Mouse (Mus musculus) hindbrain, embryonic 10.5 days (tissue): ENCODE results near the gene Lrch4. TPM values are rescaled to one million over a fixed set of nuclear protein-coding genes. Genes with fewer than 3 reads are reported as not detected.

Experiments
- DNase-seq: peaks from one replicate; pipeline ENCODE4 v3.0.0-alpha.2; 2017; ENCODE audit warnings: low spot score
- H3K27ac ChIP-seq: fragments of 300-500 bp; sonication (generic); 2 replicates; pipeline ENCODE4 v1.5.1; 2016; ENCODE audit warnings: mild to moderate bottlenecking, moderate library complexity
- H3K27me3 ChIP-seq: fragments of 300-500 bp; sonication (generic); 2 replicates; pipeline ENCODE4 v1.6.1; 2016; ENCODE audit warnings: mild to moderate bottlenecking; ENCODE audit not compliant: poor library complexity, insufficient read depth, severe bottlenecking
- H3K36me3 ChIP-seq: fragments of 300-500 bp; sonication (generic); 2 replicates; pipeline ENCODE4 v1.6.1; 2016; ENCODE audit warnings: mild to moderate bottlenecking, moderate library complexity
- H3K4me1 ChIP-seq: fragments of 300-500 bp; sonication (generic); replicated peaks from 2 replicates; pipeline ENCODE4 v1.6.1; 2016; ENCODE audit warnings: mild to moderate bottlenecking
- H3K4me3 ChIP-seq: fragments of 300-500 bp; sonication (generic); 2 replicates; pipeline ENCODE4 v1.5.1; 2016; ENCODE audit warnings: mild to moderate bottlenecking, moderate library complexity
- H3K9me3 ChIP-seq: fragments of 300-500 bp; sonication (generic); 2 replicates; pipeline ENCODE4 v1.6.1; 2016; ENCODE audit warnings: mild to moderate bottlenecking, moderate library complexity
- WGBS: fragments of 180-500 bp; shearing (Covaris S2); methylation state at CpG from one replicate; pipeline ENCODE4 v1.1.7; 2016; 5-methylcytosine and 5-hydroxymethylcytosine counted together
- polyA plus RNA-seq: library from polyadenylated mRNA; unstranded; fragments of >200 nt; fragmentation: Nextera tagmentation; extraction: Ambion mirVana; gene quantifications from 2 replicates; pipeline ENCODE4 v1.2.1, GENCODE M21; 2016

The Lrch4 gene
- polyA plus RNA-seq, 1 experiment from 2014 or later: 39.7 TPM

GRCm38 (mm10) chr5:137623937-137624530 lies 4.9 kb upstream of the Lrch4 start:
- 87% methylated on average over 11 of the region's 11 CpGs for WGBS
- H3K27ac ChIP-seq: no peak overlapping the region
- H3K27me3 ChIP-seq: no peaks in the 10 kb centered on the region
- no peaks in the 10 kb centered on the region for H3K36me3 ChIP-seq
- no peaks in the 10 kb centered on the region for H3K9me3 ChIP-seq
- H3K4me1 ChIP-seq: peaks cover 27% of the 10 kb centered on the region
- H3K4me3 ChIP-seq: no peak overlapping the region
- DNase-seq: no peak

GRCm38 (mm10) chr5:137627991-137628390 lies 930 bp upstream of the Lrch4 start:
- WGBS: 7% methylated on average over 9 of the region's 9 CpGs
- H3K4me3 ChIP-seq: peak overlapping the region; percentile 92
- H3K36me3 ChIP-seq: peaks cover 19% of the 10 kb centered on the region
- H3K4me1 ChIP-seq: peaks cover 61% of the 10 kb centered on the region
- no peaks in the 10 kb centered on the region for H3K9me3 ChIP-seq
- DNase-seq: no peak
- H3K27ac ChIP-seq: peak overlapping the region; percentile 97
- H3K27me3 ChIP-seq: no peaks in the 10 kb centered on the region

DNA sequence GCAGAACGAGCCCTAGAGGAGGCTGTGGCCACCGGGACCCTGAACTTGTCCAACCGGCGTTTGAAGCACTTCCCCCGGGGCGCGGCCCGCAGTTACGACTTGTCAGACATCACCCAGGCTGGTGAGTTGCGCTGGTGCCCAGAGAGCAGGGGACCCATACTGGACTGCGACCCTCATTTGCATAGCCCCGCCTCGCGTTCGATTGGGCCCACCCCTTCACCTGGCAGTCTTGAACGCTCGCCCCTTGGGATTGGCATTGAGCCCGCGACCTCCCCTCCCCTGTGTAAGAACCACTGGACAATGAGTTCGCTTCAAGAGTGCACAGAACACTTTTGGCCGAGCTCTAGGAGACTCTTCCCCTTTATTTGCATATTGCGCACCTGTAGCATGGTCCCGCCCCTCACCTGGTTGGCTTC lies 393 bp downstream of the Lrch4 start:
- peak overlapping the region; percentile 97 for H3K27ac ChIP-seq
- no peaks in the 10 kb centered on the region for H3K27me3 ChIP-seq
- peak overlapping the region; percentile 92 for H3K4me3 ChIP-seq
- under 1% methylated on average over 23 of the region's 23 CpGs for WGBS
- no peaks in the 10 kb centered on the region for H3K9me3 ChIP-seq
- H3K4me1 ChIP-seq: peaks cover 68% of the 10 kb centered on the region
- H3K36me3 ChIP-seq: peaks cover 32% of the 10 kb centered on the region
- DNase-seq: no peak

GRCm38 (mm10) chr5:137629906-137630545 lies 1.1 kb downstream of the Lrch4 start:
- no peak for DNase-seq
- Histone ChIP-seq H3K27me3 (no peaks in the 10 kb centered on the region), H3K4me1 (peaks cover 63% of the 10 kb centered on the region), H3K9me3 (no peaks in the 10 kb centered on the region), H3K4me3 (peak overlapping the region; percentile 92), H3K27ac (peak overlapping the region; percentile 97), H3K36me3 (peaks cover 39% of the 10 kb centered on the region)
- WGBS: 24% methylated on average over 6 of the region's 6 CpGs

DNA sequence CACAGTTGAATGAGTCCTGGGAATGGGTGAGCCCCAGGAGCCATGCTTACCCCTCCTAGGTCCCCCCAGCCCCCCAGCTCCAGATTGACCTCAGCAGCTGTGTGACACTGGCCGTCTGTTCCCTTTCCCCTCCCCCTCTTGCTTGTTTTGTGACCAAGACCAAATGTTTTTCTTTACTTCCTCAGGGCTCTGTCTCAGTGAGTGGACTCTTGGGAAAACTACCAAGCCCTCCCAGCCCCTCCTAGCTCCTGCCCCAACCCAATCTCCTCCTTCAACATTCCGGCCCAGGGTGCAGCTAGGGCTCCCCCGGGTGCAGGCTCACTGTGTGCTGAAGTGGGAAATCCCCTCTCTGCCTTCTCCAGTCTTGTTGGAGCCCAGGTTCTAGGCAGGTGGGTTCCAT lies 1.7 kb downstream of the Lrch4 start:
- no peaks in the 10 kb centered on the region for H3K27me3 ChIP-seq
- H3K4me1 ChIP-seq: peaks cover 58% of the 10 kb centered on the region
- H3K9me3 ChIP-seq: no peaks in the 10 kb centered on the region
- peak overlapping the region; percentile 92 for H3K4me3 ChIP-seq
- peak overlapping the region; percentile 97 for H3K27ac ChIP-seq
- 35% methylated on average over 3 of the region's 3 CpGs for WGBS
- H3K36me3 ChIP-seq: peaks cover 45% of the 10 kb centered on the region
- no peak for DNase-seq

DNA sequence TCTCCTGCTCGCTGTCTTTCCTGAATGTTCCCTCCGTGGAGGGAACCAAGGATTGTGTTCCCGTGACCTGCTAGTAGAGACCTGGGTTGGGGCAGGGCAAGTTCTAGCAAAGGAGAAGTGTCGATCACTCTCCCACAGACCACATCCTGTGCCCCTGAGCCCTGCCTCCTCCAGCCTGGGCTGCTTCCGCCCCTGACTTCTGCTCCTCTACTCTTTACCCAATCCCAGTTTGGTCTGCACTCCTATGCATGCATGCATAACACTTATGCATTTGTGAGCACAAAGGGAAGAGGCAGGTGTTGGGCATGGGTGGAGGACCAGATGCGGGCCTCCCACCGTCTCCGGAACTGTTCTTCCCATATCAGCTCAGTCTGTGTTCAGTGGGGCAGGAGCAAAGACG lies 2.2 kb downstream of the Lrch4 start:
- Histone ChIP-seq H3K4me3 (peak overlapping the region; percentile 92), H3K27ac (peak overlapping the region; percentile 97), H3K9me3 (no peaks in the 10 kb centered on the region), H3K27me3 (no peaks in the 10 kb centered on the region), H3K4me1 (peaks cover 54% of the 10 kb centered on the region), H3K36me3 (peaks cover 51% of the 10 kb centered on the region)
- 68% methylated on average over 9 of the region's 9 CpGs for WGBS
- DNase-seq: no peak

- H3K36me3 ChIP-seq: peaks cover 55% of the 10 kb centered on the region
- no peak for DNase-seq
- 76% methylated on average over 4 of the region's 4 CpGs for WGBS
- H3K4me3 ChIP-seq: peak overlapping the region; percentile 92
- peaks cover 54% of the 10 kb centered on the region for H3K4me1 ChIP-seq
- H3K9me3 ChIP-seq: no peaks in the 10 kb centered on the region
- H3K27me3 ChIP-seq: no peaks in the 10 kb centered on the region
- H3K27ac ChIP-seq: peak overlapping the region; percentile 97
Observed at GRCm38 (mm10) chr5:137631591-137631990, 2.7 kb downstream of the Lrch4 start.

DNA sequence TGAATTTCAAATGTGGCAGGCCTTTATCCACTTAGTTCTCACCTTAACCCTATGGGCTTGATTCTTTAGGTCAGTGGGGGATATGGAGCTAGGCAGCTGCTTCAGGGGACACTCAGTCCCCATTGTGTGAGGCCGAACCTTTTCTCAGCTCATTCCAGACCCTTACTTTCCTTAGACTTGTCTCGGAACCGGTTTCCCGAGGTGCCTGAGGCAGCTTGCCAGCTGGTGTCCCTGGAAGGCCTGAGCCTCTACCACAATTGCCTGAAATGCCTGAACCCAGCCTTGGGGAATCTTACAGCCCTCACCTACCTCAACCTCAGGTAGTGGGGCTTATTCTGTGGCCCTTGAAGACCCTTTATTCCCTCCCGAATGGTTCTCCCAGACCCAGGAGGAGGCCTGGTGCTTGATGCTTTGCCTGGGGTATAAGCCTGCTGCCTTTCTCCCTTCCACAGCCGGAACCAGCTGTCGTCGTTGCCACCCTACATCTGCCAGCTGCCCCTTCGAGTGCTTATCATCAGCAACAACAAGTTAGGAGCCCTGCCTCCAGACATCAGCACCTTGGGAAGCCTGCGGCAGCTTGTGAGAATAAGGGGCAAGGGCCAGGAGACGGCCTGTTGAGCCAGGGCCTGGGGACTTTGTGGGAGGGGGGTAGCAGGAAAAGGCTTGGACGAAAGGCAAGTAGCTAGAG lies 4.6 kb downstream of the Lrch4 start:
- WGBS: 83% methylated on average over 12 of the region's 12 CpGs
- H3K27me3 ChIP-seq: no peaks in the 10 kb centered on the region
- no peak overlapping the region for H3K27ac ChIP-seq
- H3K4me3 ChIP-seq: no peak overlapping the region
- H3K36me3 ChIP-seq: peaks cover 74% of the 10 kb centered on the region
- H3K4me1 ChIP-seq: peaks cover 41% of the 10 kb centered on the region
- no peaks in the 10 kb centered on the region for H3K9me3 ChIP-seq
- DNase-seq: no peak

GRCm38 (mm10) chr5:137639472-137639871 lies 10.6 kb downstream of the Lrch4 start:
- Histone ChIP-seq H3K36me3 (peaks cover 86% of the 10 kb centered on the region), H3K27me3 (peaks cover 22% of the 10 kb centered on the region), H3K9me3 (no peaks in the 10 kb centered on the region), H3K4me1 (peaks cover 14% of the 10 kb centered on the region), H3K4me3 (no peak overlapping the region), H3K27ac (no peak overlapping the region)
- 86% methylated on average over 7 of the region's 7 CpGs for WGBS
- no peak for DNase-seq

DNA sequence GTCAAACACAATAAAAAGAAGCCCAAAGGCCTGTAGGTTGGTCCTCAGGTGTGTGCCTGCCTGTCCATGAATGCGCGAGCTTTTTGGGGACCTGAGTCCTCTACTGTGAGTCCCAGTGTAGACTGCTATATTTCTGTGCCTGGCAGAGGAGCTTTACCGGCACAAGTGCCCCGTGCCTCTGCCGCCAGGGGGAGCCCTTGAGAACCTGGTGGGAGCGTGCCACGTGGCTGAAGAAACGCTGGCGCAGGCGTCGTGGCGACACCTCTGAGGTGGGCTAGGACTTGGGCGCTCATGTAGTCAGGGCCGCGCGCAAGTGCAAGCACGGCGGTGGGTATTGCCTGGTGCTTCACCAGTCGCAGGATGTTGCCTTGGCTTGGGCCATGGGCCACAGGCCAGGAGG lies 12.1 kb downstream of the Lrch4 start, which contains the start of gene Sap25:
Gene Sap25, plus strand, starts transcription at position 281 of the 400 bp plus-strand sequence.
- Histone ChIP-seq H3K4me3 (no peak within 1 kb of the TSS), H3K36me3 (peaks cover 71% of the 10 kb centered on the region)
- DNase-seq: no peak

GRCm38 (mm10) chr5:137642886-137643285 lies 14.0 kb downstream of the Lrch4 start:
- DNase-seq: no peak
- WGBS: 54% methylated on average over 4 of the region's 4 CpGs
- Histone ChIP-seq H3K27ac (no peak overlapping the region; the same call in 1 of the 2 replicates), H3K27me3 (peaks cover 54% of the 10 kb centered on the region), H3K9me3 (no peaks in the 10 kb centered on the region), H3K4me1 (peaks cover 36% of the 10 kb centered on the region), H3K36me3 (peaks cover 52% of the 10 kb centered on the region), H3K4me3 (no peak overlapping the region)

More for the DNA sequence above, 12.1 kb downstream of the Lrch4 start, which contains the start of gene Sap25:
- Histone ChIP-seq H3K9me3 (no peaks in the 10 kb centered on the region), H3K4me1 (peaks cover 28% of the 10 kb centered on the region), H3K27ac (no peak within 1 kb of the TSS), H3K27me3 (peaks cover 38% of the 10 kb centered on the region)
- WGBS: 84% methylated on average over 19 of the region's 19 CpGs

DNA sequence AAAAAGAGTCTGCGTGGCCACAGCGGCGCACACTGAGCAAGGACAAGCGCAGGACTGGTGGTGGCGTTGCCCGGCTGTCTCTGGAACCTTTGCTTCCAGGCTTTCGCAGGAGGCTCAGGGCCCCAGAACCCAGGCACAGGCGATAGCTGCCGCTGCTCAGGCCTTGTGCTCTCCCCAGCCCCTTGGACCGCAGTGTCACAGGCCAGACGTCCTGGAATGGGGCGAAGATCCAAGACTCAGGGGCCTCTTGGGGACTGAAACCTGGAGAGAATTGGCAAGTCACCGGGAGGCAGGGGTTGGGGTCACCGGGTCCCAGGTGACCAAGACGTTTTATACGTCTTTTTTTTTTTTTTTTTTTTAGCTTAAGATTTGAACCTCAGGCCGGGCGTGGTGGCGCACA lies 15.6 kb downstream of the Lrch4 start:
- Histone ChIP-seq H3K4me3 (0 out of 2 replicates have a peak overlapping the region, but pooled peaks have one; percentile 3), H3K27me3 (peaks cover 54% of the 10 kb centered on the region), H3K4me1 (peaks cover 52% of the 10 kb centered on the region), H3K27ac (no peak overlapping the region), H3K9me3 (no peaks in the 10 kb centered on the region), H3K36me3 (peaks cover 36% of the 10 kb centered on the region)
- 36% methylated on average over 19 of the region's 19 CpGs for WGBS
- no peak for DNase-seq
